Mouse (Mus musculus): ENCODE measurements around the gene Chst5. TPM values are rescaled to one million over a fixed set of nuclear protein-coding genes. Genes with fewer than 3 reads are reported as not detected.

Gene Chst5
- polyA plus RNA-seq (2012; ENCODE audit: insufficient read depth, insufficient read length, missing spikeins): not detected in 2 replicates

- no peaks in the 10 kb centered on the region for H3K4me1 ChIP-seq (ENCODE audit: control insufficient read depth, insufficient read depth, low read length)
- H3K4me3 ChIP-seq (ENCODE audit: insufficient read depth, low read length): no peak within 1 kb of the TSS
- no peak within 1 kb of the TSS for H3K27ac ChIP-seq (ENCODE audit: insufficient read depth, low read depth, low read length)
- TF ChIP-seq POLR2A (IDR thresholded peaks at IDR 0.05; ENCODE audit: borderline replicate concordance, low read depth, low read length) (no peak), CTCF (IDR thresholded peaks at IDR 0.05; ENCODE audit: low read depth, low read length) (no peak)
These were observed at the start of gene Chst5 for GRCm38 (mm10) chr8:111909621-111910450. Gene Chst5, minus strand, starts transcription at chr8:111910447.

- no peak overlapping the region for H3K27ac ChIP-seq (ENCODE audit: insufficient read depth, low read depth, low read length)
- no peak overlapping the region for H3K4me3 ChIP-seq (ENCODE audit: insufficient read depth, low read length)
- H3K4me1 ChIP-seq (ENCODE audit: control insufficient read depth, insufficient read depth, low read length): no peaks in the 10 kb centered on the region
- TF ChIP-seq POLR2A (IDR thresholded peaks at IDR 0.05; ENCODE audit: borderline replicate concordance, low read depth, low read length): no peak
- TF ChIP-seq CTCF (IDR thresholded peaks at IDR 0.05; ENCODE audit: low read depth, low read length): no peak
These were observed 47.0 kb upstream of the Chst5 start for GRCm38 (mm10) chr8:111957231-111957630.

- no peaks in the 10 kb centered on the region for H3K4me1 ChIP-seq (ENCODE audit: control insufficient read depth, insufficient read depth, low read length)
- H3K4me3 ChIP-seq (ENCODE audit: insufficient read depth, low read length): no peak overlapping the region
- TF ChIP-seq CTCF (IDR thresholded peaks at IDR 0.05; ENCODE audit: low read depth, low read length): no peak
- no peak for TF ChIP-seq POLR2A (IDR thresholded peaks at IDR 0.05; ENCODE audit: borderline replicate concordance, low read depth, low read length)
- H3K27ac ChIP-seq (ENCODE audit: insufficient read depth, low read depth, low read length): no peak overlapping the region
These were observed 45.6 kb upstream of the Chst5 start for GRCm38 (mm10) chr8:111955879-111956278.

GRCm38 (mm10) chr8:111954844-111955594 is 44.8 kb upstream of the Chst5 start:
- Histone ChIP-seq H3K4me1 (ENCODE audit: control insufficient read depth, insufficient read depth, low read length) (no peaks in the 10 kb centered on the region), H3K27ac (ENCODE audit: insufficient read depth, low read depth, low read length) (no peak overlapping the region), H3K4me3 (ENCODE audit: insufficient read depth, low read length) (no peak overlapping the region)
- TF ChIP-seq CTCF (IDR thresholded peaks at IDR 0.05; ENCODE audit: low read depth, low read length): no peak

GRCm38 (mm10) chr8:111951936-111952335 is 41.7 kb upstream of the Chst5 start:
- Histone ChIP-seq H3K4me3 (ENCODE audit: insufficient read depth, low read length) (no peak overlapping the region), H3K27ac (ENCODE audit: insufficient read depth, low read depth, low read length) (no peak overlapping the region), H3K4me1 (ENCODE audit: control insufficient read depth, insufficient read depth, low read length) (peaks cover 14% of the 10 kb centered on the region)
- no peak for TF ChIP-seq POLR2A (IDR thresholded peaks at IDR 0.05; ENCODE audit: borderline replicate concordance, low read depth, low read length)
- no peak for TF ChIP-seq CTCF (IDR thresholded peaks at IDR 0.05; ENCODE audit: low read depth, low read length)

- Histone ChIP-seq H3K27ac (ENCODE audit: insufficient read depth, low read depth, low read length) (no peak overlapping the region), H3K4me3 (ENCODE audit: insufficient read depth, low read length) (no peak overlapping the region), H3K4me1 (ENCODE audit: control insufficient read depth, insufficient read depth, low read length) (peaks cover 20% of the 10 kb centered on the region)
- TF ChIP-seq CTCF (IDR thresholded peaks at IDR 0.05; ENCODE audit: low read depth, low read length): no peak
- TF ChIP-seq POLR2A (IDR thresholded peaks at IDR 0.05; ENCODE audit: borderline replicate concordance, low read depth, low read length): no peak
These were observed 41.1 kb upstream of the Chst5 start for GRCm38 (mm10) chr8:111951317-111951716.

- Histone ChIP-seq H3K4me3 (ENCODE audit: insufficient read depth, low read length) (no peak overlapping the region), H3K27ac (ENCODE audit: insufficient read depth, low read depth, low read length) (no peak overlapping the region), H3K4me1 (ENCODE audit: control insufficient read depth, insufficient read depth, low read length) (peaks cover 24% of the 10 kb centered on the region)
- TF ChIP-seq CTCF (IDR thresholded peaks at IDR 0.05; ENCODE audit: low read depth, low read length) (no peak), POLR2A (IDR thresholded peaks at IDR 0.05; ENCODE audit: borderline replicate concordance, low read depth, low read length) (no peak)
These were observed 40.6 kb upstream of the Chst5 start for GRCm38 (mm10) chr8:111950846-111951245.

- Histone ChIP-seq H3K4me3 (ENCODE audit: insufficient read depth, low read length) (no peak overlapping the region), H3K27ac (ENCODE audit: insufficient read depth, low read depth, low read length) (no peak overlapping the region), H3K4me1 (ENCODE audit: control insufficient read depth, insufficient read depth, low read length) (peaks cover 37% of the 10 kb centered on the region)
- TF ChIP-seq POLR2A (IDR thresholded peaks at IDR 0.05; ENCODE audit: borderline replicate concordance, low read depth, low read length): no peak
- no peak for TF ChIP-seq CTCF (IDR thresholded peaks at IDR 0.05; ENCODE audit: low read depth, low read length)
These were observed 37.7 kb upstream of the Chst5 start for GRCm38 (mm10) chr8:111947954-111948353.

GRCm38 (mm10) chr8:111947144-111947543 is 36.9 kb upstream of the Chst5 start:
- no peak overlapping the region for H3K4me3 ChIP-seq (ENCODE audit: insufficient read depth, low read length)
- peaks cover 37% of the 10 kb centered on the region for H3K4me1 ChIP-seq (ENCODE audit: control insufficient read depth, insufficient read depth, low read length)
- TF ChIP-seq POLR2A (IDR thresholded peaks at IDR 0.05; ENCODE audit: borderline replicate concordance, low read depth, low read length) (no peak), CTCF (IDR thresholded peaks at IDR 0.05; ENCODE audit: low read depth, low read length) (no peak)
- H3K27ac ChIP-seq (ENCODE audit: insufficient read depth, low read depth, low read length): no peak overlapping the region

GRCm38 (mm10) chr8:111943544-111943943 is 33.3 kb upstream of the Chst5 start:
- Histone ChIP-seq H3K4me1 (ENCODE audit: control insufficient read depth, insufficient read depth, low read length) (peaks cover 46% of the 10 kb centered on the region), H3K27ac (ENCODE audit: insufficient read depth, low read depth, low read length) (no peak overlapping the region), H3K4me3 (ENCODE audit: insufficient read depth, low read length) (no peak overlapping the region)
- no peak for TF ChIP-seq POLR2A (IDR thresholded peaks at IDR 0.05; ENCODE audit: borderline replicate concordance, low read depth, low read length)
- no peak for TF ChIP-seq CTCF (IDR thresholded peaks at IDR 0.05; ENCODE audit: low read depth, low read length)

Measured in bone marrow macrophage, adult 2 months (primary cell).